Mouse (Mus musculus) heart, embryonic 15.5 days (tissue): ENCODE results near the gene Foxn3. TPM values are rescaled to one million over a fixed set of nuclear protein-coding genes. Genes with fewer than 3 reads are reported as not detected.

Experiments
- ATAC-seq: fragments of 200-750 bp; cut with Nextera tagmentation; replicated peaks from 2 replicates; pipeline ENCODE4 v1.8.0; 2017; ENCODE audit warnings: low read depth, moderate TSS enrichment; ENCODE audit not compliant: insufficient number of reproducible peaks, insufficient read depth, low FRiP score
- H3K27ac ChIP-seq: fragments of 300-500 bp; sonication (generic); 2 replicates; pipeline ENCODE4 v1.5.1; 2015; ENCODE audit warnings: mild to moderate bottlenecking, inconsistent platforms
- H3K27me3 ChIP-seq: fragments of 300-500 bp; sonication (generic); 2 replicates; pipeline ENCODE4 v1.6.1; 2015; ENCODE audit warnings: inconsistent platforms
- H3K36me3 ChIP-seq: fragments of 300-500 bp; sonication (generic); 2 replicates; pipeline ENCODE4 v1.6.1; 2015; ENCODE audit warnings: mild to moderate bottlenecking, inconsistent platforms
- H3K4me1 ChIP-seq: fragments of 300-500 bp; sonication (generic); replicated peaks from 2 replicates; pipeline ENCODE4 v1.6.1; 2015; ENCODE audit warnings: inconsistent platforms
- H3K4me2 ChIP-seq: fragments of 300-500 bp; sonication (generic); 2 replicates; pipeline ENCODE4 v1.6.1; 2015; ENCODE audit warnings: inconsistent platforms, mild to moderate bottlenecking, moderate library complexity
- H3K4me3 ChIP-seq: fragments of 300-500 bp; sonication (generic); 2 replicates; pipeline ENCODE4 v1.5.1; 2015; ENCODE audit warnings: mild to moderate bottlenecking, inconsistent platforms
- H3K9ac ChIP-seq: fragments of 300-500 bp; sonication (generic); 2 replicates; pipeline ENCODE4 v1.6.1; 2015; ENCODE audit warnings: mild to moderate bottlenecking, inconsistent platforms
- H3K9me3 ChIP-seq: fragments of 300-500 bp; sonication (generic); replicated peaks from 2 replicates; pipeline ENCODE4 v1.6.1; 2016; ENCODE audit warnings: inconsistent platforms
- WGBS: fragments of 180-500 bp; shearing (Covaris S2); methylation state at CpG from one replicate; pipeline ENCODE4 v1.1.7; 2015; ENCODE audit warnings: mixed read lengths; 5-methylcytosine and 5-hydroxymethylcytosine counted together
- polyA plus RNA-seq: library from polyadenylated mRNA; unstranded; fragments of >200 nt; fragmentation: Nextera tagmentation; extraction: Ambion mirVana; gene quantifications from 2 replicates; pipeline ENCODE4 v1.2.1, GENCODE M21; 2015

Gene Foxn3
- polyA plus RNA-seq, 1 experiment from 2014 or later, result 57.5 TPM

DNA sequence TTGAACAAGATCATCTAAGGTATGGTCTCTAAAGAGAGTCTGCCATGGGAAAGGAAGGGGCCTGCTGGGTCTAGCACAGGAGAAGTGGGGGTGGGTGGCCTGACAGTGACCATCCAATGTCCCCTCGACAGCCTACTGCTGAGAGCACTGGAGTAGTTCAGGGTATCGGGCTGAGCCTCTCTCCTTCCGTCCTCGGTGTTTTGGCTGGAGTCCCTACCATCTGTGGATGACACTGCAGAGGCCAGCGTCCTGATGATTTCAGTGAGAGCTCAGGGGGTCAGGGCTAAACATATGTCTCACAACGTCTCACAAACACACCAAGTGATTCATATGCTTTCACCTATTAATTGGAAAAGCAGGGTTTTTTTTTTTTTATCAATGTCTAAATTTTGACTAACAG, 199.2 kb downstream of the Foxn3 start:
- no peak overlapping the region for H3K4me3 ChIP-seq

DNA sequence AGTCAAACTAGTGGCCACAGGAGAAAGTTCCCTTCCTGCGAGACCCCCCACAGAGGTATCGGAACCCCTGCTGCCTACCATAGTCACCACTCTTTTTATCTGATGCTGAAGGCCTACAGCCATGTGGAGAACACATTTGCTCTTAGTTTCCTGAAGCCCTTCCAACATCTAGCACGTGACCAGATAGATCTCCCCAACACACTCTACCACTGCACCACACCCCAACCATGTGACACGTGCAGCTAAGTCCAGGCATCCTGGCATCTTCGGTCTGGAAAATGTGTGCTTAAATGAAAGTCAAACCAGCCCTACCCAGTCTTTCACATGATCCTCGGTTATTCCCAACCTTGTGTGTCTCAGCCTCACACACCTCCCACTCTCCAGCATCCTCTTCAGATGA, 200.4 kb downstream of the Foxn3 start:
- 73% methylated on average over 6 of the region's 6 CpGs for WGBS
- Histone ChIP-seq H3K4me1 (peaks cover 44% of the 10 kb centered on the region), H3K36me3 (no peaks in the 10 kb centered on the region), H3K27me3 (no peaks in the 10 kb centered on the region), H3K9me3 (no peaks in the 10 kb centered on the region), H3K9ac (no peak overlapping the region), H3K27ac (no peak overlapping the region), H3K4me3 (no peak overlapping the region), H3K4me2 (no peak overlapping the region)
- no peak for ATAC-seq

More for the DNA sequence above, 199.2 kb downstream of the Foxn3 start:
- Histone ChIP-seq H3K9ac (no peak overlapping the region), H3K27ac (no peak overlapping the region), H3K27me3 (no peaks in the 10 kb centered on the region), H3K9me3 (no peaks in the 10 kb centered on the region), H3K4me2 (no peak overlapping the region), H3K36me3 (no peaks in the 10 kb centered on the region), H3K4me1 (peaks cover 42% of the 10 kb centered on the region)
- WGBS, result 67% methylated on average over 6 of the region's 6 CpGs
- no peak for ATAC-seq

DNA sequence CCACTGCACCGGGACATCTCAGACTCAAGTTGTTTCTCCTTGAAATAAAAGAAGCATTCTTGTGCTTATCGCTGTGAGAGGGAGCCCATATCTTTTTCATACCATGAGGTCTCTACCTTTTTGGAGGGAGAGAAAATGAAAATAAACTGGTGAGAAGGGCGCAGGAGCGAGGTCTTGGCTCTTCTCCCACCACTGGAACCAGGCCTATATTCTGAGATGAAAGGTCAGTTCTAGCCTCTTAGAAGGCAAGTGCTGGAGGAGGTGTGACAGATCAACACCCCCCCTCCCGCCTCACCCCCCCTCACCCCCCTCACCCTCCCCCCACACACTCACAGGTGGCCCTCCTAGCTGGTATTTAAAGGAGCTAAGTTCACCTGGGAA, 201.6 kb downstream of the Foxn3 start:
- H3K27ac ChIP-seq, result peak overlapping the region; percentile 44

DNA sequence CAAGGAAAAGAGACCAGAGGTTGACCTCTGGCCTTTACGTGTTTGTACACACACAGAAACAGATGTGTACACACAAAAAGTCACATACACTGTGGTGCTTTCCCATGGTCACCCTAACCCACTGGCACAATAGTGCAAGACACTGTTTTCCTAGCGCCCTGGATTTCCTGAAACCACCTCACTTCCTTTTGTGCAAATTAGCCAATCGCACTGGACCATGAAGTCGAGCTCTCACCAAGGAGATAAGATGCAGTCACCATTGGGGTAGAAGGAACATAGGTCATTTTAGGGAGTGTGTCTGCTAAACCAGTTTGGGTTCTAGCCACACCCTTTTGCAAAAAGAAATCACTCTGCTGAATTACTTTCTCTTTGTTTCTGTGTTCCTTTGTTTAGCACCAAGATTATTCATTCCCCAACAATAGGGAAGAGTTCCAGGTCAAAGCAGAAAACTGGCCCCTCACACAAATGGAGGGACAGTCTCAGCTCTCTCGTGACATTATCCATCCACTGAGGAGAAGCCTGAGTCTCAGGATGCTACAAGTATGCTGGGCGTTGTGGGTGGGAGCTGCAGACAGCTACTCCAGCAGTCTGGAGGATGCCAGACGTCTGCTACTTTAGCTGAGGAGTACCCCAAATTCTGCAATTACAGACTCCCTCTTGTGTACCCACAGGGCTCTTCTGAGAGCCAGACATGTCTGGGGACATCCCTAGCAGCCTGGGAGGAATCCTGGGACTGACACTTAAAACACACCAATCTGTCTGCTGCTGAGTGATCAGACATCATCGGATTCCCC, 202.2 kb downstream of the Foxn3 start:
- 53% methylated on average over 8 of the region's 8 CpGs for WGBS
- H3K4me2 ChIP-seq, result peak overlapping the region; percentile 33
- H3K4me1 ChIP-seq, result peaks cover 60% of the 10 kb centered on the region
- no peak for ATAC-seq
- no peaks in the 10 kb centered on the region for H3K27me3 ChIP-seq
- peak overlapping the region; percentile 44 for H3K27ac ChIP-seq
- no peak overlapping the region for H3K9ac ChIP-seq
- no peaks in the 10 kb centered on the region for H3K36me3 ChIP-seq
- no peaks in the 10 kb centered on the region for H3K9me3 ChIP-seq
- no peak overlapping the region for H3K4me3 ChIP-seq

More for the DNA sequence above, 201.6 kb downstream of the Foxn3 start:
- 34% methylated on average over 5 of the region's 5 CpGs for WGBS
- ATAC-seq, result no peak
- no peak overlapping the region for H3K9ac ChIP-seq
- H3K9me3 ChIP-seq, result no peaks in the 10 kb centered on the region
- H3K4me3 ChIP-seq, result no peak overlapping the region
- H3K4me1 ChIP-seq, result peaks cover 57% of the 10 kb centered on the region
- H3K36me3 ChIP-seq, result no peaks in the 10 kb centered on the region
- peak overlapping the region; percentile 33 for H3K4me2 ChIP-seq
- no peaks in the 10 kb centered on the region for H3K27me3 ChIP-seq

DNA sequence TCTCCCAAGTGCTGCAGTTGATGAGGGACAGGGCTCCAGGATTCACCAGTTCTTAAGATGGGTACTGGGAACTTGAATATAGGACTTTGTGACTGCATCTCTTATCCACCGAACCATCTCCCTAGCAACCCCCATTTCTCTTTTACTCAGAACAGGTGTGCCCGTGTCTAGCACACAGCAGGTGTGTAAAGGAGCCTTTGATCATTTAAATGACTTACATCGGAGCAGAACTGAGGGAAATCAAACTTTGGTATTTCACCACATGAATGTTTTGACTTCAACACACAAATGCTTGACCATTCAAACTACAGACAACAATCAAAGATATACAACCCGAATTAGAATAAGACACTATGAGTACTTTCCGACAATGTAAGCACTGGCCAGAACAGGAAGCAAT, 204.7 kb downstream of the Foxn3 start:
- no peak overlapping the region for H3K4me2 ChIP-seq
- no peaks in the 10 kb centered on the region for H3K36me3 ChIP-seq
- no peak for ATAC-seq
- peaks cover 73% of the 10 kb centered on the region for H3K4me1 ChIP-seq
- no peak overlapping the region for H3K9ac ChIP-seq
- no peaks in the 10 kb centered on the region for H3K27me3 ChIP-seq
- 85% methylated on average over 5 of the region's 5 CpGs for WGBS
- H3K4me3 ChIP-seq, result no peak overlapping the region
- no peaks in the 10 kb centered on the region for H3K9me3 ChIP-seq
- H3K27ac ChIP-seq, result no peak overlapping the region

DNA sequence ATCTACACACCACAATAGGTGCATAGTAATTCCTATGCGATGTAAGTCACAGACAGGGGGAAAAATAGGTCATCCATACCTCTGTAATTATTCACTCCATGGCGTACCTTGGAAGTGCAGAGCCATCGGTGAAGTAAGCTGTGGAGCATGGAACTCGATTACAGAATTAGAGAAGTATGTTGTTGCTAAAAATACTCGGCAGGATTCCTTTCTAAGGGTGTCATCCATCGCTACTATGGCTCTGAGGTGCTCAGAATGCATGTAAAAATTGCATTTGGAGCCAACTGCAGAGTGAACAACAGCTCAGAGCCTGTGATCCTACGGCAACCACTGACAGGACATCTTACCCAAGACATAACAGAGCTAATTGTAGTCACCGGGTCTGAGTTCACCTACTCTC, 206.7 kb downstream of the Foxn3 start:
- WGBS, result 25% methylated on average over 8 of the region's 8 CpGs
- Histone ChIP-seq H3K36me3 (no peaks in the 10 kb centered on the region), H3K9me3 (no peaks in the 10 kb centered on the region), H3K4me1 (peaks cover 73% of the 10 kb centered on the region), H3K9ac (no peak overlapping the region), H3K4me3 (peak overlapping the region; percentile 10), H3K27ac (peak overlapping the region; percentile 86), H3K4me2 (peak overlapping the region; percentile 31), H3K27me3 (no peaks in the 10 kb centered on the region)
- peak; percentile 70 for ATAC-seq

DNA sequence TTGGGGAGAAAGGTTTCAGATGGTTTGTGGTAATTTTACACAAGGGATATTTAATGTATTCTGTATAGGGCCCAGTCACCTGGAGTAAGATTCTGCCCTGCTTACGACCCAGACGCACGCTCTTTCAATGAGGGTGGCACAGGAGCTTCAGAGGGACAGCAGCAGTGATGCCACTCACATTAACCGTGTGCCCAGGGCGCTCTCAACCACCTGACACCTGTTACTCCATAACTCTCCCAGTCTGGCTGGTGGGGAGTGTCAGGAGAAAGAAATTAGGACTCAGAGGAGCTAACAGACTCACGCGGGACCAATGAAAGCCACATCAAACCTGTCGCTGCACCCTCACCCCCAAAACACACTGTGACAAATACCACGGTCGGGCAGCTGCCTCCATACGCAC, 209.7 kb downstream of the Foxn3 start:
- WGBS, result 92% methylated on average over 11 of the region's 11 CpGs
- H3K4me3 ChIP-seq, result no peak overlapping the region
- no peak overlapping the region for H3K4me2 ChIP-seq
- no peak overlapping the region for H3K9ac ChIP-seq
- peaks cover 79% of the 10 kb centered on the region for H3K4me1 ChIP-seq
- no peaks in the 10 kb centered on the region for H3K27me3 ChIP-seq
- no peaks in the 10 kb centered on the region for H3K9me3 ChIP-seq
- H3K36me3 ChIP-seq, result no peaks in the 10 kb centered on the region
- no peak for ATAC-seq
- H3K27ac ChIP-seq, result no peak overlapping the region

DNA sequence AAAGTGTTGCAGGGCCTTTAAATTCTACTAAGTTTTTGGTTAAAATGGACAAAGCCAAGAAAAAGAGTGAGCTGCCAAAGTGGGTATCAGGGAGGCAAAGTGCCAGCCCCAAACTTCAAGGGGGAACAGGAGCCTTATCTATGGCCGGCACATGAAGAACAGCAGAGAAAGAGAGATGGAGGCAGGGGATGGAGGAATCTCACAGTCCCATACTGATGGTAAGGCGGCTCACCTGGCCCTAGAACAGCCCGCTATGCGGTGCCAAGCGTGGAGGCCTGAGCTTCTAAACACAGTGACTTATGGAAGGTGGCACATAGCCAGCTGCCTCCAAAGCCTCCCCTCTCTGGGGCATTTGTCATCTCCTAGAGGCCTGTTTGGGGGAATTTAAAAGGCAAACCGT, 210.8 kb downstream of the Foxn3 start:
- ATAC-seq, result no peak
- Histone ChIP-seq H3K4me1 (peaks cover 77% of the 10 kb centered on the region), H3K36me3 (no peaks in the 10 kb centered on the region), H3K27ac (peak overlapping the region; percentile 29; the same call in 1 of the 2 replicates), H3K27me3 (no peaks in the 10 kb centered on the region), H3K4me3 (no peak overlapping the region), H3K4me2 (no peak overlapping the region), H3K9me3 (no peaks in the 10 kb centered on the region), H3K9ac (no peak overlapping the region)
- WGBS, result 65% methylated on average over 6 of the region's 6 CpGs

DNA sequence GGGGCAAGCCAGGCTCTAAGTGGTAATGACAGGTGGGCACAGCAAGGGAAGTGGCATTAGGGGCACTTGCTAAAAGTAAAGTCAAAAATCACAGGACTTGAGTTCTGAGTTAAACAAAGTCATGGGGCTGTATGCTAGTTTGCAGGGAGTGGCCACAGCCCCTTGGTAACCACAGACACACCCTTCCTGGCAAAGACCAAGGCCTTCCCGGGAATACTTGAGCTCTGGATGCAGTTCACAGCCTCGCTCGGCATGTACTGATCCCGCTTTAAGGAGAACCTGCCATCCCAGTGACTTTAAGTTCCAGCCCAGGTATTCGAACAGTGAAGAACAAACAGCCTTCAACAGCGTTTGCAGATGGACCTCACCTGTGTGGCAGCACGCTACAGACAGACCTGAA, 211.2 kb downstream of the Foxn3 start:
- no peak for ATAC-seq
- Histone ChIP-seq H3K4me1 (peaks cover 75% of the 10 kb centered on the region), H3K36me3 (no peaks in the 10 kb centered on the region), H3K4me2 (no peak overlapping the region), H3K4me3 (no peak overlapping the region), H3K27ac (peak overlapping the region; percentile 29; the same call in 1 of the 2 replicates), H3K9ac (no peak overlapping the region), H3K9me3 (no peaks in the 10 kb centered on the region), H3K27me3 (no peaks in the 10 kb centered on the region)
- 64% methylated on average over 7 of the region's 7 CpGs for WGBS

DNA sequence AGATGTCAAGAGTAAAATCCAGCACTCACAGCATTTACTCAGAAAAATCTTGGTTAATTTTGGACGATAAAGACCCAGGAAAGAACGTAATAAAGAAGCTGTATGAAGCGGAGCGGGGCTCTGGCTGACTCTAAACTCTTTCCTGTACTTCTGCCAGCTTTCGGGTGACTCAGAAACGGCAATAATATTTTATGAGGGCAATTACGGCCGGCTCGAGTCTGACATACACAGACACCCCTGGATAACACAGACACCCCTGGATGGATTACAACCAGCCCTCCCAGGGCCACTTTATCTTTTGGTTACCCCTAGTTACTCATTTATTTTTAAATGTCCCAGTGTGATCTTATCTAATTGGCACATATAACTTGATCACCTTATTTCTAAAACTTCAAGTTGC, 211.7 kb downstream of the Foxn3 start:
- Histone ChIP-seq H3K4me1 (peaks cover 75% of the 10 kb centered on the region), H3K27ac (peak overlapping the region; percentile 29; the same call in 1 of the 2 replicates), H3K4me2 (no peak overlapping the region), H3K4me3 (no peak overlapping the region), H3K36me3 (no peaks in the 10 kb centered on the region), H3K9ac (no peak overlapping the region), H3K9me3 (no peaks in the 10 kb centered on the region), H3K27me3 (no peaks in the 10 kb centered on the region)
- ATAC-seq, result no peak
- 64% methylated on average over 9 of the region's 9 CpGs for WGBS

DNA sequence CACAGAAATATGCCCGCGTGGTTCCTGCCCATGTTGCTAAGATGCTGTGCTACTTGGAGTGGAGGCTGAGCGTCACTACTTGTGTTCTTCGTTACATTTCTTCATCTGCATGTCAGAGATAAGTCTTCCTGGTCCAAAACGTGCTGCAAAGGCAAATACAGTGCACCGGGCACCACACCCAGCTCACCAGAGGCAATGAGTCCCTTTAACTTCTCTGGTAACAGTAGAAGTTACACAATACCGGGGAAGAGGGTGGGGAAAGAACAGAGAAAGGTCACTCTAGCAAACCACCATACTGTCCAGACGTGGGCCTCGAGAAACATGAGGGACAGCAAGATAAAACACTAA, 213.8 kb downstream of the Foxn3 start:
- Histone ChIP-seq H3K9ac (no peak overlapping the region), H3K4me2 (no peak overlapping the region), H3K4me1 (peaks cover 78% of the 10 kb centered on the region), H3K4me3 (no peak overlapping the region), H3K9me3 (no peaks in the 10 kb centered on the region), H3K27me3 (no peaks in the 10 kb centered on the region), H3K27ac (0 out of 2 replicates have a peak overlapping the region, but pooled peaks have one; percentile 9), H3K36me3 (no peaks in the 10 kb centered on the region)
- WGBS, result 57% methylated on average over 9 of the region's 9 CpGs
- ATAC-seq, result no peak
